Mouse (Mus musculus) kidney, postnatal 14 days (tissue): ENCODE results near the gene Adcy6.
A peak's percentile ranks its signal among the peaks of the same experiment; 100 is the strongest.

Source experiments
- DNase-seq: peaks from one replicate; pipeline ENCODE4 v3.0.0; 2022; ENCODE audit warnings: mixed read lengths

The Adcy6 gene

GRCm38 (mm10) chr15:98628589-98629254 is 18.8 kb upstream of the Adcy6 start:
- no peak for DNase-seq

DNA sequence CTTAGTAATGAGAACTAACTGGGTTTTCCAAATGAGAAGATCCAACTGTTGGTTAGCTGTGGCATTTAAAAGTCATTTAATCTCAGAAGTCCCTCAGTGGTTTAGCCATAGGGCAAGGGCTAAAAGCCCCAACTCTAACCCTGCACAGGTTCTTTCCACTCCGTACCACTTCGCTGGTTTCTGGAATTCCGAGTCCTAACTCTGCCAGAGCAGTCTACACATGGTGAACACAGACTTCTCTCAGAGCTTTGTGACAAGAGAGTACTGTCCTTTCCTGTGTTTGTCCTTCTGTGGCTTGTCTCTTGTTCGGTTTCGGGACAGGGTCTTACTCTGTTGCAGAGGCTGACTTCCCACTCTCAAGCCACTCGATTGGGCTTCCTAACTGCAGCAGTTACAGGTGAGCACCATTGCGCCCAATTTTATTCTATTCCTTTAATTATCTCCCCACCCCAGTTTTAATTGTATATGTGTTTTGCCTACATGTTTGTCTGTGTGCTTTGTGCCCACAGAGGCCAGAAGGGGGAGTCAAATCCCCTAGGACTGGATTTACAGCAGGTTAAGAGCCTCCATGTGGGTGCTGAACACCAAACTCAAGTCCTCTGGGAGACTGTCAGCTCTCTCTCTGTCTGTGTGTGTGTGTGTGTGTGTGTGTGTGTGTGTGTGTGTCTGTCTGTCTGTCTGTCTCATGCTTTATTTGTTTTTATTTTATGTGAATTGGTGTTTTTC is 16.8 kb upstream of the Adcy6 start:
- DNase-seq, result no peak

DNA sequence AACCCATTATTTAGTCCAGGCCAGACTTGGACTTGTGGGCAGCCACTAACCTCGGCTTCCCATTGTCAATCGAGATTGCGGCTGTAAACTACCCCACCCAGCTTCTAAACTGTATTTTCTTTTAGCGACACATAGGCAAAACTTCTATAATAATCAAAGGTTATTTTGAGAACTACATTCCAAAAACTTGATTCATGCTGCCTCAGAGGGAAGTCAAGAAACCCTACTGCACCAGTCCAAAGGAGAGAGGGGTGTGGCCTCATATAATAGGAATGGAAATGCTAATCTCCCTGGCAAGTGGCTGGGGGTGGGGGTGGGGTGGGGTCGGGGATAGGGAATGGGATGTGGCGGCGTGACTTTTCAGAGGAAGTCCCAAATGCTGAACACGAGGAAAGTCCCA is 16.2 kb upstream of the Adcy6 start:
- no peak for DNase-seq

DNA sequence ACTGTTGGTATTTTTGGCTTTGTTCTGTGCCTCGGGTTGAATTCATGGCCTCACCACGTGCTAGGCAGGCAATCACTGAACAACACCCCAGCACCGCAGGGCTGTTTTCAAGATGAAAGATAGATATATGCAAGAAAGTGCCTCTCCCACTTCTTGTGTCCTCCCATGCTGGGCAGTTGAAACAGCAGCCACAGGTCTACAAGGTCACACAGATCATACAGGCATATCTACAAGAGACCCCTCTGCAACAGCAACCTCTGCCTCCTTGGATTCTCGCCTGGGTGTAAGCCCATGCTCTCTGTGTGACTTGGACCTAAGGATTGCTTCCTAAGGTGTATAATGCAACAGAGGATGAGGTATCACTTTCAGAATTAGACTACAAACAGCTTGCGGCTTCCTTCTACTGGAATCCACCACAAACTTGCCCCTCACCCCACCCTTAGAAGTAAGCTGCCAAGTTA is 13.5 kb upstream of the Adcy6 start:
- DNase-seq, result no peak

DNA sequence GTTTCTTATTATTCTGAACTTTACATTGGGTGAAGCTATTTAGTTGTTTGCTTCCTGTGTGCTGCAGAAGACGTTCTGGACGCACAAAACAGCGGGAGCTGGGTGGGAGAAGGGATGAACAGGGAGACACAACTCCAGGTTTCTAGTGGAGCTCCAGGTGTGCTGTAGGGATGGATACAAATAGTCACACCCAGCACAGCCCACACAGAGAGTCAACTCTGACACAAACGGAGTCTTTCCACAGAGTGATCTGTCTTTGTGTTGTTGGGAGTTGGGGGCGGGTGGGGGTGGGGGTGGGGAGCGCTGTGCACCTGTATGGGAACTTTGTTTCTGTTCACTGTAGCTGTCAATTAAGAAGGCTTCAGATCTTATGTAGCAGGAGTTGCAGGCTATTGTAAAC is 12.8 kb upstream of the Adcy6 start:
- no peak for DNase-seq

GRCm38 (mm10) chr15:98622199-98622598 is 12.3 kb upstream of the Adcy6 start:
- peak; percentile 59 for DNase-seq

DNA sequence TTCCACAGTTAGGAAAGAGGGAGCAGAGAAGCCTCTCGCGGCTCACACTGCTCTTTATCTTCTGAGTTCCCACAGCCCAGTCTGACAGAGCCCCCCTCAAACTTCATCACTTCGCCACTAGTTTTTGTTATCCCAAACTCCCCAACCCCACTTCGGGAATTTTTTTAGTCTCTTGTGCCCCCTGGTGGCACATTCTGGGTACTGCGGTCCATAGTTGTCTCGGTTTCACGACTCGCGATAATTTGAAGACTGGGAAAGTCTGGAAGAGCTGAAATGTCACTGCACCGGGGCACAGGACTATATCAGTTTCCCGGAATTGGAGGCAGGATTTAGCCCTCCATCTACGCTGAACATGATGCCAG is 7.3 kb upstream of the Adcy6 start:
- peak; percentile 82 for DNase-seq

DNA sequence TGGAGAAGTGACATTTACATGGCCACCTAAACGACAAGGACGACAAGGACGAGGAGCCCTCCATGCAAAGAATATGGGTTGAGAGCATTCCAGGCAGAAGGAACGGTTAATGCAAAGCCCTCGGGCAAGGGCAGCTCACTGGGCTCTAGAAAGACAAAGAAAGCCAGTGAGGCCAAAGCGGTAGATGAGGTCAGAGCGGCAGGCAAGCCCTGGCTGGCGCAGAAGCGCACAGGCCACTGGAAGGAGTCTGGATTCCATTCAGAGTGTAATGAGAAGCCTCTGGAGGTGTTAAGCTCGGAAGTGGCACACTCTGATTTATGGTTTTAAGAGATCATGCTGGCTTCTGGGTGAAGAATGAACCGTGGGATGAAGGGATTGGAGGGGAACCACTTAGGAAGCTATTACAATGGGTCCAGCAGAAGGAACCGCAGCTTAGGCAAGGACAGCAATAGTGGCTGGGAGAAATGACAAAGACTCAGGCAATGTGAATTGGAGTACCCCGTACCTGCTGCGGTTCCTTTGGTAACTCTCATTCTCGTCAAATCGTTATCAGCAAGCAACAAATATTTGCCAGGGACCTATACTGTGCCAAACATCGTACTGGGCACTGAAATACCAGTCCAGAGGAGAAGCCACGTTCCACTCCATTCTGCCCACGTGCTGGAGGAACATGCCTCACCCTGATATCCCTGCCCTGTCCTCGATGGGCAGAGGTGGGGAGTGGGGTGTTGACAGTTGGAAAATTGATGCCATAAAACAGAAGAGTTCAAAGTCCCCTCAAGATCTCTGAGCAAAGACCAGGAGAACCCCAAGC is 6.7 kb upstream of the Adcy6 start:
- DNase-seq, result peak; percentile 49

GRCm38 (mm10) chr15:98615751-98616150 is 5.9 kb upstream of the Adcy6 start:
- no peak for DNase-seq

- peak; percentile 54 for DNase-seq
Observed at GRCm38 (mm10) chr15:98614971-98615370, 5.1 kb upstream of the Adcy6 start.

- DNase-seq, result peak; percentile 79
Observed at GRCm38 (mm10) chr15:98614551-98614950, 4.7 kb upstream of the Adcy6 start.

DNA sequence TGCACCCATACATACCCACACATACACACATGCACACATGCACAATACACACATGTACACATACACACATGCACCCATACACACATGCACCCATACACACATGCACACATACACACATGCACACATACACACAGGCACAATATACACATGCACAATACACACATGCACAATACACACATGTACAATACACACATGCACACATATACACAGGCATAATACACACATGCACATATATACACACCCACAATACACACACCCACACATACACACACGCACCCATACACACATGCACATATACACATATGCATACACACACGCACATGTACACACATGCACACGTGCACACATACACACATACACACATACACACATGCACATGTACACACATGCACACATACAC is 2.4 kb upstream of the Adcy6 start:
- DNase-seq, result no peak

- DNase-seq, result no peak
Observed at GRCm38 (mm10) chr15:98610131-98610633, 306 bp upstream of the Adcy6 start.

DNA sequence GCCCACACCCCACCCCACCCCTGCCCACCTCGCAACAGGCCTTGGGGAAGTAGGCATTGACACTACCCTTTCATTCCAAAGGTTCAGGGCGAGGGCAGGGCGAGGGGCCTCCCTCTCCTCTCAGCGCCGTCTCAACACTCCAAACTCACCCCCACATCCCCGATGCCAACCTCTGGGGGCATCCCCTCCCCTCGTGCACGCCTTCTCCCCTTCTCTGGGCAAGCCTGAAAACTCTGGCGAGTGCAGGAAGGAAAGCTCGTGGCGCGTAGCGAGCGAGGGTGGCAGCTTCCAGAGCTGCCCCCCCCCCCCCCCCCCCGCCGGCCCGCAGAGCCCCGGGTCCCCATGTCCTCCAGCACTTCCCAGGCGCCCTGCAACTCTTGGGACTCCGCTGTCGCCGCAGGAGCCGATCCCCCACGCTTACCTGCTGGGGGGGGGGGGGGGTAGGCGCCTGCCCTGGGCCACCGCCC is 1.1 kb downstream of the Adcy6 start:
- peak; percentile 51 for DNase-seq

DNA sequence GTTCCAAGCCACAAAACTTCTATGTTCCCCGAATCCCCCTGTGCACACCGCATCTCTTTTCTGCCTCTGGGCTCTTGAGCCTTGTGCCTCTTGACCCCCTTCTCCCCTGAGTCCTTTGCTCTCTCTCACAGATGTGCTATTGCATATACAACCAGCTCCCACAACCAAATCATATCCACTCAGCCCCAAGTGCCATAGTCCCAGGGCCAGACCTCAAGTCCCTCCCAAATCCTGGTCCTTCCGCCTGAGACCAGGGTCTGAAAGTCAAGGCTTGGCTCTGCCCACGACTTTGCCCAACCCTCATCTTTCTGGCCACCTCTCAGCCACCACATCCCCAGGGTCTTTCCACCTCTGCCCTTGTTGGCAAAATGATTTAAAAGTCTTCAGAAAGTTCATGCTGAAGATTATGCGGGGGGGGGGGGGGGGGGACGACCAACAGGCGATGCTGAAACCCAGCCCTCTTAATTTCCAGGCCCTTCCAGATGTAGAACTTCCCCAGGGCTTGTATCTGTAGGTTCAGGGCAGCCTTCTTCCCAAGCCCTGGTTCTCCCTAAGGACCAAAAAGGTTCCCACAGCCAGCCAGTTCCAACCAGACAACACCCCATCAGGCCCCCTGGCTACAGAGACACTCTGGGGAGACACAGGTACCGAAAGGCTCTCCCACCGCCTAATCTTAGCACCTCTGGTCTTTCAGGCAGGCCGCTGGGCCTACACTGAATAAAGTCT is 1.7 kb downstream of the Adcy6 start:
- peak; percentile 49 for DNase-seq

- peak; percentile 88 for DNase-seq
Observed at GRCm38 (mm10) chr15:98607557-98607956, 2.3 kb downstream of the Adcy6 start.

GRCm38 (mm10) chr15:98606739-98607138 is 3.1 kb downstream of the Adcy6 start:
- DNase-seq, result no peak

- no peak for DNase-seq
Observed at GRCm38 (mm10) chr15:98606051-98606536, 3.8 kb downstream of the Adcy6 start.

DNA sequence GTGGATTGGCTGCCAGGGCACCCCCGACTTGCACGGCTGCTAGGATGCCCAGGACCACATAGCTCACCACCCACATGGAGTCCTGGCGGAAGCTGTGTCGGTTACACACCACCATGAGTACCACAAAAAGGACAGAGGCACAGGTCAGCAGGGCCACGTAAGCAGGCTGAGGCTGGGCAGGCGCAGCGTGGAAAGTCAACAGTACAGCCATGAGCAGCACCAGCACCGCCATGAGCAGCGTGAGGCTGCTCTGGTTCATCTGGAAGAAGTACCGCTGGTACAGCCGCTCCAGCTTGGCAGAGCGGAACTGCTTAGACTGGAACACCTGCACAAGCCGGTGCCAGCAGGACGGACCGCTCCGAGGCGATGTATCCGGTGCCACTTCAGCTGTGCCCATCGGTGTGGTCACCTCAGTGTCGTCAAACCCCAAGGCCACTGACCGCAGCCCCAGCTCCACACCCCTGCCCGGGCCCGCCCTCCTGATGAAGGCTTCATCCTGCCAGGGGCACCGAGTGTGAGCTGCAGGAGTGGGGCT is 5.8 kb downstream of the Adcy6 start:
- DNase-seq, result peak; percentile 43

DNA sequence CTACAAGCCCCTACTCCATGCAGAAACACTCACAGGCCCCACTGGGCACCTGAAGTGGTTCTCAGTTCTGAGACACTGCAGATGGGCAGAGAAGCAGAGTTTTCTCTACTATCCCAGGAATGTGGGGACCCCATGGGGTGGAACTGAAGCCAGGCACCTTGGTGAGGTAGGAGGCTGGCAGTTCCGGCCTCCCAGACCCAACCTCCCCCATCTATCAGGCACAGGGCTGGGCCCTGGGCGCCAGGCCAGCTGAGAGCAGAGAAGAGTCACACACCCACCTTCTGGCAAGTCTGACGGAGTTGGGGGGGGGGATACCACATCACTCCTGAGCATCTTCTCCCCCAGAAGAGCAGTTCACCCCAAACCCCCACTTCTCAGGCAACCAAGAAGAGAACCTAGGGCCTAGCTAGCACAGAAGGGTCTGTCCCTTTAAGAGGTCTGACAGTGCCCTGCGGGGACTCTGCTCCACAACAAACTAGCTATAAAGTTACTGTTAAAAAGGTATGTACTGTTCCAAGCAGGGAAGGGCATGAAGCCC is 6.9 kb downstream of the Adcy6 start:
- peak; percentile 59 for DNase-seq

GRCm38 (mm10) chr15:98602191-98602881 is 7.5 kb downstream of the Adcy6 start:
- DNase-seq, result peak; percentile 59
